Mouse (Mus musculus): ENCODE results near the gene Ctsk. TPM values are rescaled to one million over a fixed set of nuclear protein-coding genes. Genes with fewer than 3 reads are reported as not detected.

Gene Ctsk
- total and polyA plus RNA-seq, 3 experiments = 0.08 to 0.10 TPM; not detected in 1

- Histone ChIP-seq H3K36me3 (ENCODE audit: control insufficient read depth in 1 of 2, insufficient read depth in 2 of 2, low read length in 2 of 2) (peaks cover 0 to 12% of the 10 kb centered on the region in 2 experiments; a peak in 2 of 4 replicates), H3K9ac (ENCODE audit: control insufficient read depth, low read depth, low read length, poor library complexity, severe bottlenecking) (no peak overlapping the region), H3K27me3 (ENCODE audit: control insufficient read depth in 1 of 2, insufficient read depth in 2 of 2, low read length in 2 of 2) (no peaks in the 10 kb centered on the region; a peak in 1 of 4 replicates), H3K27ac (ENCODE audit: control insufficient read depth, low read depth, low read length) (no peak overlapping the region), H3K4me1 (ENCODE audit: control insufficient read depth in 1 of 2, insufficient read depth in 2 of 2, low read length in 2 of 2) (no peaks in the 10 kb centered on the region), H3K79me2 (ENCODE audit: control insufficient read depth, insufficient read depth, low read length, poor library complexity) (no peaks in the 10 kb centered on the region), H3K4me3 (ENCODE audit: control insufficient read depth in 1 of 2, insufficient read depth in 1 of 2, low read depth in 2 of 2, low read length in 2 of 2) (no peak overlapping the region), H3K9me3 (replicated peaks; ENCODE audit: insufficient read depth, low read length) (no peaks in the 10 kb centered on the region)
- TF ChIP-seq SIN3A (IDR thresholded peaks at IDR 0.05; ENCODE audit: low read length) (no peak), BHLHE40 (IDR thresholded peaks at IDR 0.05; ENCODE audit: borderline replicate concordance, low read depth, low read length) (no peak), MYB (IDR thresholded peaks at IDR 0.05; ENCODE audit: low read depth, low read length) (no peak), TCF12 (IDR thresholded peaks at IDR 0.05; ENCODE audit: low read depth, low read length) (no peak), RCOR1 (IDR thresholded peaks at IDR 0.05; ENCODE audit: low read depth, low read length) (no peak), CTCF (IDR thresholded peaks at IDR 0.05 in 2 of 3, conservative IDR thresholded peaks at IDR 0.05 in 1 of 3; ENCODE audit: control insufficient read depth in 1 of 3, insufficient read depth in 1 of 3, low read depth in 2 of 3, low read length in 3 of 3, poor library complexity in 1 of 3, severe bottlenecking in 1 of 3) (no peak), HCFC1 (IDR thresholded peaks at IDR 0.05; ENCODE audit: low read depth, low read length) (no peak), JUND (IDR thresholded peaks at IDR 0.05; ENCODE audit: low read depth, low read length) (no peak), RAD21 (IDR thresholded peaks at IDR 0.05; ENCODE audit: low read depth, low read length) (no peak), USF2 (IDR thresholded peaks at IDR 0.05; ENCODE audit: borderline replicate concordance in 1 of 2, insufficient read depth in 1 of 2, low read depth in 1 of 2, low read length in 2 of 2) (no peak), SMC3 (IDR thresholded peaks at IDR 0.05; ENCODE audit: low read depth, low read length) (no peak), ZMIZ1 (IDR thresholded peaks at IDR 0.05; ENCODE audit: low read depth, low read length) (no peak), KAT2A (conservative IDR thresholded peaks at IDR 0.05; ENCODE audit: low read depth, low read length) (no peak), POLR2AphosphoS2 (IDR thresholded peaks at IDR 0.05; ENCODE audit: low read length) (no peak)
- DNase-seq (ENCODE audit: low read depth, low spot score) = no peak
These were observed 827 bp upstream of the Ctsk start for GRCm38 (mm10) chr3:95498229-95498628.

GRCm38 (mm10) chr3:95499496-95500140 lies 562 bp downstream of the Ctsk start:
- H3K27me3 ChIP-seq (ENCODE audit: control insufficient read depth in 1 of 2, insufficient read depth in 2 of 2, low read length in 2 of 2) = no peaks in the 10 kb centered on the region; a peak in 1 of 4 replicates
- H3K36me3 ChIP-seq (ENCODE audit: control insufficient read depth in 1 of 2, insufficient read depth in 2 of 2, low read length in 2 of 2) = peaks cover 0 to 3% of the 10 kb centered on the region in 2 experiments; a peak in 2 of 4 replicates
- no peaks in the 10 kb centered on the region for H3K9me3 ChIP-seq (replicated peaks; ENCODE audit: insufficient read depth, low read length)
- H3K9ac ChIP-seq (ENCODE audit: control insufficient read depth, low read depth, low read length, poor library complexity, severe bottlenecking) = no peak overlapping the region
- TF ChIP-seq NELFE (IDR thresholded peaks at IDR 0.05; ENCODE audit: low read depth, low read length) (no peak), GABPA (IDR thresholded peaks at IDR 0.05; ENCODE audit: low read depth, low read length) (no peak), SMC3 (IDR thresholded peaks at IDR 0.05; ENCODE audit: low read depth, low read length) (no peak), MAZ (IDR thresholded peaks at IDR 0.05; ENCODE audit: low read depth, low read length) (no peak), JUND (IDR thresholded peaks at IDR 0.05; ENCODE audit: low read depth, low read length) (no peak), MEF2A (IDR thresholded peaks at IDR 0.05; ENCODE audit: extremely low read depth, insufficient replicate concordance, low read depth, low read length, poor library complexity, severe bottlenecking) (no peak), GATA1 (IDR thresholded peaks at IDR 0.05; ENCODE audit: low read depth, low read length) (no peak), POLR2A (IDR thresholded peaks at IDR 0.05; ENCODE audit: control insufficient read depth in 1 of 2, insufficient read depth in 1 of 2, low read depth in 1 of 2, low read length in 2 of 2, poor library complexity in 1 of 2) (no peak), ZMIZ1 (IDR thresholded peaks at IDR 0.05; ENCODE audit: low read depth, low read length) (no peak), CHD1 (IDR thresholded peaks at IDR 0.05; ENCODE audit: low read depth, low read length) (no peak)
- H3K4me1 ChIP-seq (ENCODE audit: control insufficient read depth in 1 of 2, insufficient read depth in 2 of 2, low read length in 2 of 2) = no peaks in the 10 kb centered on the region
- no peaks in the 10 kb centered on the region for H3K79me2 ChIP-seq (ENCODE audit: control insufficient read depth, insufficient read depth, low read length, poor library complexity)
- DNase-seq (ENCODE audit: low read depth, low spot score) = no peak
- no peak overlapping the region for H3K27ac ChIP-seq (ENCODE audit: control insufficient read depth, low read depth, low read length)
- H3K4me3 ChIP-seq (ENCODE audit: control insufficient read depth in 1 of 2, insufficient read depth in 1 of 2, low read depth in 2 of 2, low read length in 2 of 2) = no peak overlapping the region

All from MEL (cell line).